Mouse (Mus musculus) ES-E14 (cell line): ENCODE data around the gene Muc3.

Source experiments
- CHD2 ChIP-seq: IDR thresholded peaks from 2 replicates; pipeline ENCODE4 v1.6.1; 2014; ENCODE audit warnings: mild to moderate bottlenecking, low read depth, low read length, inconsistent platforms
- HCFC1 ChIP-seq: IDR thresholded peaks from 2 replicates; pipeline ENCODE4 v1.6.1; 2012; ENCODE audit warnings: low read length, inconsistent platforms, borderline replicate concordance; ENCODE audit not compliant: insufficient read depth
- MAFK ChIP-seq: IDR thresholded peaks from 2 replicates; pipeline ENCODE4 v1.6.1; 2014; ENCODE audit warnings: mild to moderate bottlenecking, low read depth, low read length, inconsistent platforms; ENCODE audit not compliant: insufficient read depth

DNA sequence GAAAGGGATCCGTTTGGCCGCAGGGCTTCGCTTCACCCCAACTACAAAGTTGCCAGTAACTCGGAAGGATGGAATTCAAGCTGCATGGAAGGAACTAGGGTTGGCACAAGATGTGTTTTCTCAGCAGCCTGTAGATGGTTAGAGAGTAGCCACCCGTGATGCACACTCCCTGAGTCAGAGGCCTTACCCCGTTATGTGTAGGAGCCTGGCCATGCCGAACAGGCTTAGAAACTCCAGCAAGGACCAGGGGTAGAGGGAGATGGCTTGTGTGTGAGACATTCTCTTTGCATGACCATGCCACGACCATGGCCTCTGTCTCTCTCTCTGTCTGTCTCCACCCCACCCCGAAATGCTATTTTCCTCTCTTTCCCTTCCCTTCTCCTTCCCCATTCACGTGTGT lies 47.0 kb downstream of the Muc3 start:
- TF ChIP-seq MAFK = no peak
- TF ChIP-seq CHD2 = no peak
- TF ChIP-seq HCFC1 = no peak
